Mouse (Mus musculus) cortical plate, adult 2 months (tissue): ENCODE data around the gene Zmiz1.

Source experiments
- CTCF ChIP-seq: fragments of 200-500 bp; IDR thresholded peaks from 2 replicates; pipeline ENCODE4 v1.5.1; 2011; ENCODE audit warnings: mild to moderate bottlenecking, control low read depth, low read length; ENCODE audit not compliant: insufficient read depth; ENCODE audit errors: extremely low read depth
- POLR2A ChIP-seq: fragments of 200-500 bp; IDR thresholded peaks from 2 replicates; pipeline ENCODE4 v1.6.1; 2011; ENCODE audit warnings: mild to moderate bottlenecking, low read length, control low read depth; ENCODE audit not compliant: insufficient read depth; ENCODE audit errors: extremely low read depth

GRCm38 (mm10) chr14:25511967-25512366 lies 53.0 kb downstream of the Zmiz1 start:
- TF ChIP-seq CTCF = no peak
- TF ChIP-seq POLR2A = no peak
